Mouse (Mus musculus) common myeloid progenitor, adult 5-6 weeks (primary cell): ENCODE data around the gene Ccdc62. TPM values are rescaled to one million over a fixed set of nuclear protein-coding genes. Genes with fewer than 3 reads are reported as not detected.

Experiments
- ATAC-seq: replicated peaks from 2 replicates; pipeline ENCODE4 v1.8.0; 2016; ENCODE audit warnings: low read depth, mild to moderate bottlenecking, moderate TSS enrichment, inconsistent platforms; ENCODE audit not compliant: poor library complexity, severe bottlenecking
- total RNA-seq: library from RNA; stranded (forward); fragments of 200-1000, 187-1606 nt; gene quantifications from 2 replicates; pipeline ENCODE4 v1.2.3, GENCODE M21; 2017

Gene Ccdc62
- total RNA-seq, 1 experiment from 2014 or later: 1.4 TPM

GRCm38 (mm10) chr5:123977231-123977630 lies 46.8 kb downstream of the Ccdc62 start:
- no peak for ATAC-seq

- 0 out of 2 replicates have a peak, but pooled peaks have one; percentile 22 for ATAC-seq
These were observed 47.7 kb downstream of the Ccdc62 start for GRCm38 (mm10) chr5:123978131-123978530.

DNA sequence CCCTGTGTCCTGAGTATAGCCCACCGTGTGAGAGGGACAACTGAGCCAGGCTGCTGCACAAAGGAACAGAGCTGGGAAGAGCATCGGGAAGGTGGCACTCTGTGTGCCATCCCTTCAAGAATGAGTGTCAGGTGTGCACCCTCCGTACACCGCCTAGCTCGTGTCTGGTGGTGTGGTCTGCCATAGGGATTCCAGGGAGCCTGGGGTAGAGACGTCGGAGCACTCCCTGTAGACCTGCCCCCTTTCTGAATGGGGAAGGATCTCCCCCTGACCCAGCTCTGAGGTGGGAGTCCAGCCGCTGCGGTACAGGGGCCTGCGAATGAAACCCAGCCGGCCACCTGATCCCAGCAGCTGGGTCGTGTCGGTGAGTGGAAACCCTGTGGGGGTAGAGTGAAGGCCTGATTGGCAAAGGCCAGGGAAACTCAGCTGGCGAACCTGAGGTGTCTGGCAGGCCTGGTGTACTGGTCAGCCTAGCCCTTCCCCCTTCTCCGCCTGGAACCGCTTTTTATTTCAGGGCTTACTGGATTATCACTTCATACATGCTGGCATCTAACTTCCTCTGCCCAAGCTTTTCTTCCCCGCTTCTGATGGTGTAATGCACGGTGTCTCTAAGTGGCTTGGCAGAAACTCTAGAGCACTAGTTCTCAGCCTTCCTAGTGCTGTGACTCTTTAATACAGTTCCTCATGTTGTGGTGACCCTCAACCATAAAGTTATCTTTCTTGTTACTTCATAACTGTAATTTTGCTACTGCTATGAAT lies 48.9 kb downstream of the Ccdc62 start:
- ATAC-seq: peak; percentile 55

- ATAC-seq: no peak
These were observed 49.5 kb downstream of the Ccdc62 start for GRCm38 (mm10) chr5:123979980-123980369.

- no peak for ATAC-seq
These were observed 50.2 kb downstream of the Ccdc62 start for GRCm38 (mm10) chr5:123980521-123981249.

DNA sequence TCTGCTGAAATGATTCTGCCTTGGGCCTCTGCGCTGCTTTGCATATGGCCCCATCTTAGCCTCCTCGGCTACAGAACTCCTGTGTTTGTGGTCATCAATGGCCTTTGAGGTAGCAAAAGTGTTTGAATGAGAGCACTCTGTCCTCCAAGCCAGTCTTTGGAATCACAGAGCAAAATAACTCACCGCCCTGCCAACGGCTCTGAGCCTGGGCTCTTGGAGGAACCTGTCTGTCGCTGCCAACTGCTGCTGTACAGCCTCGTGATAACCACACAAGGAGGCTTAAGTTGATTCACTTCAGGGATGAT lies 50.7 kb downstream of the Ccdc62 start:
- no peak for ATAC-seq

DNA sequence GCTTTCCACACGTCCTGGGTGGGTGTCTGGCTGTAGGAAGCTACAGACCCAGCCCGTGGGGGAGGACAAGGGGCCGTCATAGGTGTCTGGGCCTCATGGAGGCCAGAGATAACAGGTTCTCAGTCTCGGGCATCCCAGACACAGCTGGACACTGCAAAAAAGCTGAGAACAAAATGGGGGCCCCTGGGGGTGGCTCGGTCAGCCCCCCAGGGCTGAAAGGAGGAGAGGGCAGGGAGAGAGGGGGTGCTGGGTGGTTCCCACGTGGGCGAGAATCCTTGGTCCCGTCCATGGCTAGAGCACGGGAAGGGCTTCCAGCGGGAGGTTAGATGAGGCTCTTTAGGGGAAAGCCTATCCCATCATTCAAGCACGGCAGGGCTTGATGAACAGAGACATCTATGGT lies 52.4 kb downstream of the Ccdc62 start:
- ATAC-seq: no peak

- ATAC-seq: no peak
These were observed 55.0 kb downstream of the Ccdc62 start for GRCm38 (mm10) chr5:123985434-123985833.

DNA sequence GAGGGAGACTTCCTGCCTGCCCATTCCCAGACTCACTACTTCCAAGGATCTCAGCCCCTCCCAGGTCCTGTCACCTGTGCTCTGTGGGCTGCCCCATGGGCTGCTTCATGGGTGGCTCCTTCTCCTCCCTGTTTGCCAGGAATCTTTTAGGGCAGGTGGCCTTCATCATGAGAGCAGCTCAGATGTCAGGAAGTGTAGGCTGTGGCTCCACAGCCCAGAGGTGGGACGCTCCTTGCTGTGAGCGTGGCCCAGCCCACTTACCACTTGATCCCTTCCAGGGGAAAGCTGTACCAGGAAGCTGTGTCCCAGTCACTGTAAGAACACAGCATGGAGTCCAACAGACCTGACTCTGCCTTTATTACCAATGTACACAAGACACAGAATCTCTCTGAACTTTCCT lies 56.4 kb downstream of the Ccdc62 start:
- 0 out of 2 replicates have a peak, but pooled peaks have one; percentile 10 for ATAC-seq

GRCm38 (mm10) chr5:123987511-123987910 lies 57.0 kb downstream of the Ccdc62 start:
- ATAC-seq: no peak

DNA sequence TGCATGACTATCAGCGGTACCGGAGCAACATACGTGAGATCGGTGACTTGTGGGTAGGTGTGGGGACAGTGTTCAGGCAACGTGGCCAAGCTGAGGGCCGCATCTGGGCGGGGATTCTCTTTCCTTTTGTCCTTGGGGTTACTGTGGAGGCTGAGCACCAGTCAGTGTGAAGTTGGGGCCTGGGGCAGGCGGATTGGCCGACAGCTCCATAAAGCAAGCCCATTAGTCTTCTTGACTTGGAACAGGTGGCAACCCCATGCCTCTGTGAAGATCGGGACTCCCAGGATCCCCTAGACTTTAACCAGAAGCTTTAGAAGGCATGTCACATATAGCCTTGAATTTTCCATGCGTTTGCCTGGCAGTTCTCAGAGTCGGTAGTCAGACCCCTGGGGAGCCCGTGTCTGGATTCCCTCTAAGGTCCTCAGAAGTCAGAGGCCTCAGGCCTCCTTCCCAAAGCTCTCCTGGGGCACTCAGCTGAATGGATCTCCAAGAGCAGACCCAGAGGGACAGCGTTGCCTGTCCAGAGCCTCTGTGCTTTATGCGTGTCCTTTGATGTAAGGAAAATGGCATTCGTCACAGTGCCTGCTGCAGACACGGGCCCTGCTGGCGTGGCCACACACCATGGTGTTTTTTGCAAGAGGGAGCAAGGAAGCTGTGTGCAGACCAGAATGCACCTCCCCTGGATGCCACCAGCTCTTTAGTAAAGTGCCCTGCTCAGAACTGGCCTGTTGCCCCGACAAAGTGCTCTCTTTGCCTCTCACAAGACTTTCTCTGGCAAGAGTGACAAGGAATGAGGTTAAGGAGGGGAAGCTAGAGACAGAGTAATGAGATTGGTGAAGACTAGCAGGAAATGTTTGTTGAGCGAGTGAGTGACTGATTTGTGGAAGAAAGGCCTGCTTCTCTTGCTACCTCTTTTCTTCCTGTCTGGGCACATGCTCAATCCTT lies 59.7 kb downstream of the Ccdc62 start:
- ATAC-seq: no peak

GRCm38 (mm10) chr5:123991321-123991720 lies 60.8 kb downstream of the Ccdc62 start:
- ATAC-seq: no peak

GRCm38 (mm10) chr5:123992193-123992637 lies 61.7 kb downstream of the Ccdc62 start:
- peak; percentile 60 for ATAC-seq

GRCm38 (mm10) chr5:123992794-123993193 lies 62.3 kb downstream of the Ccdc62 start:
- peak; percentile 56 for ATAC-seq

DNA sequence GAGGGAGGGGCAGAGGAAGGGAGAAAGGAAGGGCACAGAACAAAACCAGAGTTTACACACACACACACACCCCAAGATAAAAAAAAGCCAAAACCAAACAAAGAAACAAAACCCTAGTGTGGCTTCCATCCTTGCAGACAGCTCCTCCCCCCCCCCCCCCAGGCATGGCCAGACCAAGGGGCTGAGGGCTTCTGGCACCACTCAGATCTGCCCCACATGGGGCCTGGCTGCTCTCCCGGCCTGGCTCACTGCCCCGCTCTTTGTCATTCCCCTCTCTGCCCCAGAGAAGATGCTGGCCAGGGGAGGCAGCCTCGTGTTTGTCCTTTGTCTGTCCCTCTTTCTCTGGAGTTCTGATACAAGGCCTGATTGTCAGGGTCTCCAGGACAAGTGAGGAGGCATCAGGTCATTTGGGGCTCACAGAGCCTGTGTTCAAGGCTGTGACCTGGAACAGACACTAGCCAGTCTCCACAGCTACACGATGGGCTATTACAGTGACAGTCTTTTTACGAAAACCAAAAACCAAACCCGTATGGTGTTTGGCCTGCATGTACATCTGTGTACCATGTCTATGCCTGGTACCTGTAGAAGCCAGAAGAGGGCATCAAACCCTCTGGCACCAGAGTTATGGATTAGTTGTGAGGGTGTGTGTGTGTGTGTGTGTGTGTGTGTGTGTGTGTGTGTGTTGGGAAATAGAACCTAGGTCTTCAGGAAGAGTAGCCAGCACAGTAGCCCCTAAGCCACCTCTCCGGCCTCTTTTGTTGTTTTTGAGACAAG lies 63.0 kb downstream of the Ccdc62 start:
- no peak for ATAC-seq

DNA sequence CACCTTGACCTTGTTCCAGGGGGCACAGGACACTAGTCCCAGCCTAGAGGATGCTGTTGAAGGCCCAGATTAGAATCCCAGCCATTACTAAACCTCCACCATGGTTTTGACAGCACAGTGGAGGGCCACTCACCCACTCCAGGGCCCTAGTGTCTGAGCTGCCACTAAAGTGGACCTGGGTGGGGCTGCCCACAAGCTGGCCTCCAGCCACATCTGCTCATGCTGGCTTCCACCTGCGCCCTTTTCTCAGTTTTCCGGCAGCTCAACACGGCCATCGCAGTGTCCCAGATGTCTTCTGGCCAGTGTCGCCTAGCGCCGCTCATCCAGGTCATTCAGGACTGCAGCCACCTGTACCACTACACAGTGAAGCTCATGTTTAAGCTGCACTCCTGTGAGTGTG lies 64.0 kb downstream of the Ccdc62 start:
- ATAC-seq: no peak

- no peak for ATAC-seq
These were observed 64.9 kb downstream of the Ccdc62 start for GRCm38 (mm10) chr5:123995388-123995787.

- no peak for ATAC-seq
These were observed 65.7 kb downstream of the Ccdc62 start for GRCm38 (mm10) chr5:123996194-123996593.

- no peak for ATAC-seq
These were observed 66.2 kb downstream of the Ccdc62 start for GRCm38 (mm10) chr5:123996695-123997094.
